Mouse (Mus musculus) heart, adult 2 months (tissue): ENCODE data around the gene Tmem44.

Source experiments
- EP300 ChIP-seq: fragments of 200-500 bp; IDR thresholded peaks from 2 replicates; pipeline ENCODE4 v1.6.1; 2011; ENCODE audit warnings: low read depth, low read length, control low read depth; ENCODE audit not compliant: insufficient read depth
- POLR2A ChIP-seq: fragments of 200-500 bp; IDR thresholded peaks from 2 replicates; pipeline ENCODE4 v1.6.1; 2011; ENCODE audit warnings: mild to moderate bottlenecking, low read depth, low read length, control low read depth; ENCODE audit not compliant: insufficient read depth

- no peak for TF ChIP-seq EP300
- TF ChIP-seq POLR2A, result no peak
These were observed 19.5 kb upstream of the Tmem44 start for GRCm38 (mm10) chr16:30570173-30570572.
